Mouse (Mus musculus): ENCODE measurements around the gene Fgd6. TPM values are rescaled to one million over a fixed set of nuclear protein-coding genes. Genes with fewer than 3 reads are reported as not detected.

Fgd6 gene
- polyA plus RNA-seq, 1 experiment from 2014 or later, result 3.3 TPM

- Histone ChIP-seq H3K27ac (ENCODE audit: low read length) (no peak overlapping the region), H3K4me3 (ENCODE audit: low read length) (no peak overlapping the region), H3K27me3 (ENCODE audit: insufficient read depth, low read length) (no peaks in the 10 kb centered on the region), H3K4me2 (replicated peaks; ENCODE audit: low read depth, low read length) (no peak overlapping the region), H3K36me3 (ENCODE audit: insufficient read depth, low read length) (0 out of 2 replicates have a peak, but pooled peaks cover 2% of the 10 kb centered on the region), H3K4me1 (ENCODE audit: insufficient read depth, low read length) (no peaks in the 10 kb centered on the region), H3K9ac (replicated peaks; ENCODE audit: low read length) (no peak overlapping the region), H3K9me3 (ENCODE audit: low read length) (no peaks in the 10 kb centered on the region)
- 89% methylated on average over 10 of the region's 10 CpGs for WGBS
- no peak for ATAC-seq (ENCODE audit: low FRiP score, low TSS enrichment)
Measured at GRCm38 (mm10) chr10:94105498-94105897, 69.7 kb downstream of the Fgd6 start.

GRCm38 (mm10) chr10:94107168-94107567 lies 71.4 kb downstream of the Fgd6 start:
- H3K36me3 ChIP-seq (ENCODE audit: insufficient read depth, low read length), result 0 out of 2 replicates have a peak, but pooled peaks cover 2% of the 10 kb centered on the region
- no peaks in the 10 kb centered on the region for H3K9me3 ChIP-seq (ENCODE audit: low read length)
- 25% methylated on average over 4 of the region's 4 CpGs for WGBS
- no peaks in the 10 kb centered on the region for H3K27me3 ChIP-seq (ENCODE audit: insufficient read depth, low read length)
- no peak overlapping the region for H3K9ac ChIP-seq (replicated peaks; ENCODE audit: low read length)
- no peak overlapping the region for H3K4me3 ChIP-seq (ENCODE audit: low read length)
- no peak overlapping the region for H3K27ac ChIP-seq (ENCODE audit: low read length)
- H3K4me2 ChIP-seq (replicated peaks; ENCODE audit: low read depth, low read length), result no peak overlapping the region
- H3K4me1 ChIP-seq (ENCODE audit: insufficient read depth, low read length), result no peaks in the 10 kb centered on the region
- ATAC-seq (ENCODE audit: low FRiP score, low TSS enrichment), result peak; percentile 42; the same call in 1 of the 2 replicates

DNA sequence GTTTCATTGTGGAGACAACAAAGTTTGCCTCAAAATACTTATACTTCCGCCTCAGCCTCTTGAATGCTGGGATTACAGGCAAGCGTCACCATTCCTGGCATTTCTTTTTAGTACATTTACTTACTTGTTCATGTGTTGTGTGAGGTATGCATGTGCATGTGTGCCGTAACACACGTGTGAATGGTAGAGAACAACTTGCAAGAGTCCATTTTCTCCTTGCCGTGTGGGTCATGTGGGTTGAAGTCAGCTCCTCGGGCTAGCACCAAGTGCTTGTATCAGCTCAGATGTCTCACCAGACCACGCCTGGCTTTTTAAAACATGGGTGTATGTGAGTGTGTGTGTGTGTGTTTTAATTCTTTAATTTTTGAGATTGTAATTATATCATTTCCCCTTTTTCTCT lies 71.8 kb downstream of the Fgd6 start:
- ATAC-seq (ENCODE audit: low FRiP score, low TSS enrichment), result no peak

GRCm38 (mm10) chr10:94108791-94109190 lies 73.0 kb downstream of the Fgd6 start:
- Histone ChIP-seq H3K36me3 (ENCODE audit: insufficient read depth, low read length) (0 out of 2 replicates have a peak, but pooled peaks cover 2% of the 10 kb centered on the region), H3K4me1 (ENCODE audit: insufficient read depth, low read length) (no peaks in the 10 kb centered on the region), H3K4me2 (replicated peaks; ENCODE audit: low read depth, low read length) (no peak overlapping the region), H3K9ac (replicated peaks; ENCODE audit: low read length) (no peak overlapping the region), H3K27me3 (ENCODE audit: insufficient read depth, low read length) (no peaks in the 10 kb centered on the region), H3K27ac (ENCODE audit: low read length) (no peak overlapping the region), H3K9me3 (ENCODE audit: low read length) (no peaks in the 10 kb centered on the region), H3K4me3 (ENCODE audit: low read length) (no peak overlapping the region)
- no peak for ATAC-seq (ENCODE audit: low FRiP score, low TSS enrichment)
- 96% methylated on average over 6 of the region's 6 CpGs for WGBS

More for the DNA sequence above, 71.8 kb downstream of the Fgd6 start:
- WGBS, result 92% methylated on average over 7 of the region's 7 CpGs
- H3K27me3 ChIP-seq (ENCODE audit: insufficient read depth, low read length), result no peaks in the 10 kb centered on the region
- no peak overlapping the region for H3K27ac ChIP-seq (ENCODE audit: low read length)
- no peak overlapping the region for H3K4me2 ChIP-seq (replicated peaks; ENCODE audit: low read depth, low read length)
- no peaks in the 10 kb centered on the region for H3K9me3 ChIP-seq (ENCODE audit: low read length)
- no peak overlapping the region for H3K9ac ChIP-seq (replicated peaks; ENCODE audit: low read length)
- H3K36me3 ChIP-seq (ENCODE audit: insufficient read depth, low read length), result 0 out of 2 replicates have a peak, but pooled peaks cover 2% of the 10 kb centered on the region
- H3K4me3 ChIP-seq (ENCODE audit: low read length), result no peak overlapping the region
- no peaks in the 10 kb centered on the region for H3K4me1 ChIP-seq (ENCODE audit: insufficient read depth, low read length)

DNA sequence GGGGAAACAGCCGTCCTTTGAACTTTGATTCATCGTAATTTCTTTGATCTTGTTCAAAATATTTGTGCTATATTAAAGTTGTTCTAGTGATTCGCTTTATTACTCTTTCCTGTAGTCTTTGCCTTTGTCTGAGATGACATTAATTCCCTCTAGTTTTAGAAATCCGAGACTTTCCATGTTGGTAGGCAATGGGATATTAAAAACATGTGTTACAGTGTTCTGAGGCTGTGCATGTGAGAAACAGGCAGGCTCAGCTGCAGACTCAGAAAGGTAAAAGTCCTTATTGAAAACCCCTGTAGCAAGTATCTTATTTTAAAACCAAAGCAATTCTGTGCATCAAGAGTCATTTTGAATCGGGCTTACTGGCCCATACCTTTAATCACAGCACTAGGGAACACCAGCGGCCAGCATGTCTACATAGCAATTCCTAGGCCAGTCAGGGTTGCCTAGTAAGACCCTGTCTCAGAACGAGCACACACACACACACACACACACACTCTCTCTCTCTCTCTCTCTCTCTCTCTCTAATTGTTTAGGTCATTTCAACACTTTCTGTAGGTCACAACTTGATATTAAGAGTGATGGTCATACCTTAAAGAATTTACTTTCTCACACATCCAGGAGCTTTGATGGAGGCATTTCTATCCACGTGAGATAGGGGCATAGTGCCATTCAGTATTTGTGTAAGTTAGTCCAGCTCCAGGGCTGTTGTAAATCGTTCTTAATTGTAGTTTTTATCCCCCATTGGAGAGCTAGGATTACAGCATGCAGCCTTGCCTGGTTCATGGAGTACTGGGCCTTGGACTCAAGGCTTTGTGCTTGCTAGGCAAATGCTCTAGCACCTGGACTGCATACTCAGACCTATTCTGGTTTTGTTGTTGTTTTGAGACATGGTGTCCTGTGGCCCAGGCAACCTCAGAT lies 75.3 kb downstream of the Fgd6 start:
- Histone ChIP-seq H3K9ac (replicated peaks; ENCODE audit: low read length) (no peak overlapping the region), H3K4me1 (ENCODE audit: insufficient read depth, low read length) (peaks cover 7% of the 10 kb centered on the region; the same call in 1 of the 2 replicates), H3K9me3 (ENCODE audit: low read length) (no peaks in the 10 kb centered on the region), H3K4me3 (ENCODE audit: low read length) (no peak overlapping the region), H3K36me3 (ENCODE audit: insufficient read depth, low read length) (0 out of 2 replicates have a peak, but pooled peaks cover 1% of the 10 kb centered on the region), H3K27ac (ENCODE audit: low read length) (no peak overlapping the region), H3K27me3 (ENCODE audit: insufficient read depth, low read length) (no peaks in the 10 kb centered on the region), H3K4me2 (replicated peaks; ENCODE audit: low read depth, low read length) (no peak overlapping the region)
- 66% methylated on average over 9 of the region's 9 CpGs for WGBS
- no peak for ATAC-seq (ENCODE audit: low FRiP score, low TSS enrichment)

DNA sequence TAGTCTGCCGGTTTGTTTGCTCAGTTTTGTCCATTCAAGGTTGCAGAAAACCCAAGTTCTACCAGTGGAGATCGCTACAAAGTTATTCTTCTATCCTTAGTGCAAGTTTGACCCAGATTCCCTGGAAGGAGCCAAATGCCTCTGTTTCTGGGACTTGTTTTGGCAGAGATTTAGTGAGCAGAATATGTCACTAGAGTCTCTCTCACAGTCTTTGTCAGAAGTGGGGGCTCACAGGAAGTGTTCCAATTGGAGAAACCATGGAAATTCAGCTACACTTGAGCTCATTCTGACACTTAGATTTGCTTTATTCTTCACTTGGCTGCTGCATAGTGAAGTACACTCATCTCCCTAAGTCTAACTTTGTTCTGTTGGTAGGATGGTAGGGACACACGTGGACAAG lies 76.4 kb downstream of the Fgd6 start:
- H3K4me3 ChIP-seq (ENCODE audit: low read length), result no peak overlapping the region
- H3K27ac ChIP-seq (ENCODE audit: low read length), result no peak overlapping the region
- no peaks in the 10 kb centered on the region for H3K27me3 ChIP-seq (ENCODE audit: insufficient read depth, low read length)
- no peak for ATAC-seq (ENCODE audit: low FRiP score, low TSS enrichment)
- H3K9me3 ChIP-seq (ENCODE audit: low read length), result no peaks in the 10 kb centered on the region
- no peak overlapping the region for H3K9ac ChIP-seq (replicated peaks; ENCODE audit: low read length)
- H3K4me2 ChIP-seq (replicated peaks; ENCODE audit: low read depth, low read length), result no peak overlapping the region
- no peaks in the 10 kb centered on the region for H3K36me3 ChIP-seq (ENCODE audit: insufficient read depth, low read length)
- 85% methylated on average over 3 of the region's 3 CpGs for WGBS
- H3K4me1 ChIP-seq (ENCODE audit: insufficient read depth, low read length), result peaks cover 7% of the 10 kb centered on the region; the same call in 1 of the 2 replicates

- H3K4me2 ChIP-seq (replicated peaks; ENCODE audit: low read depth, low read length), result peak overlapping the region; percentile 13; the same call in 1 of the 2 replicates
Measured at GRCm38 (mm10) chr10:94115893-94116599, 80.2 kb downstream of the Fgd6 start.

GRCm38 (mm10) chr10:94116781-94117340 lies 81.1 kb downstream of the Fgd6 start:
- Histone ChIP-seq H3K4me3 (ENCODE audit: low read length) (no peak overlapping the region), H3K36me3 (ENCODE audit: insufficient read depth, low read length) (no peaks in the 10 kb centered on the region), H3K9me3 (ENCODE audit: low read length) (no peaks in the 10 kb centered on the region), H3K27ac (ENCODE audit: low read length) (no peak overlapping the region), H3K4me2 (replicated peaks; ENCODE audit: low read depth, low read length) (no peak overlapping the region), H3K9ac (replicated peaks; ENCODE audit: low read length) (no peak overlapping the region), H3K27me3 (ENCODE audit: insufficient read depth, low read length) (no peaks in the 10 kb centered on the region), H3K4me1 (ENCODE audit: insufficient read depth, low read length) (peaks cover 7% of the 10 kb centered on the region; the same call in 1 of the 2 replicates)
- 0 out of 2 replicates have a peak, but pooled peaks have one; percentile 35 for ATAC-seq (ENCODE audit: low FRiP score, low TSS enrichment)
- 71% methylated on average over 12 of the region's 12 CpGs for WGBS

More at GRCm38 (mm10) chr10:94115893-94116599, 80.2 kb downstream of the Fgd6 start:
- Histone ChIP-seq H3K36me3 (ENCODE audit: insufficient read depth, low read length) (no peaks in the 10 kb centered on the region), H3K27ac (ENCODE audit: low read length) (no peak overlapping the region), H3K4me1 (ENCODE audit: insufficient read depth, low read length) (peaks cover 7% of the 10 kb centered on the region; the same call in 1 of the 2 replicates), H3K27me3 (ENCODE audit: insufficient read depth, low read length) (no peaks in the 10 kb centered on the region), H3K4me3 (ENCODE audit: low read length) (no peak overlapping the region), H3K9me3 (ENCODE audit: low read length) (no peaks in the 10 kb centered on the region), H3K9ac (replicated peaks; ENCODE audit: low read length) (no peak overlapping the region)
- WGBS, result 18% methylated on average over 6 of the region's 6 CpGs
- ATAC-seq (ENCODE audit: low FRiP score, low TSS enrichment), result peak; percentile 87; the same call in 1 of the 2 replicates

- Histone ChIP-seq H3K9ac (replicated peaks; ENCODE audit: low read length) (no peak overlapping the region), H3K9me3 (ENCODE audit: low read length) (no peaks in the 10 kb centered on the region), H3K36me3 (ENCODE audit: insufficient read depth, low read length) (no peaks in the 10 kb centered on the region), H3K4me1 (ENCODE audit: insufficient read depth, low read length) (peaks cover 7% of the 10 kb centered on the region; the same call in 1 of the 2 replicates), H3K27me3 (ENCODE audit: insufficient read depth, low read length) (no peaks in the 10 kb centered on the region), H3K4me2 (replicated peaks; ENCODE audit: low read depth, low read length) (no peak overlapping the region), H3K4me3 (ENCODE audit: low read length) (no peak overlapping the region), H3K27ac (ENCODE audit: low read length) (no peak overlapping the region)
- ATAC-seq (ENCODE audit: low FRiP score, low TSS enrichment), result no peak
- WGBS, result 88% methylated on average over 3 of the region's 3 CpGs
Measured at GRCm38 (mm10) chr10:94117916-94118315, 82.1 kb downstream of the Fgd6 start.
